Mouse (Mus musculus) ES-Bruce4 (cell line): Measurements from ENCODE around the gene Ufsp1.

Experiments used
- CTCF ChIP-seq: IDR thresholded peaks from one replicate; pipeline ENCODE4 v1.8.1; 2011; ENCODE audit warnings: low read depth, low read length
- POLR2A ChIP-seq: IDR thresholded peaks from one replicate; pipeline ENCODE4 v1.8.1; 2011; ENCODE audit warnings: low read length; ENCODE audit not compliant: insufficient read depth

DNA sequence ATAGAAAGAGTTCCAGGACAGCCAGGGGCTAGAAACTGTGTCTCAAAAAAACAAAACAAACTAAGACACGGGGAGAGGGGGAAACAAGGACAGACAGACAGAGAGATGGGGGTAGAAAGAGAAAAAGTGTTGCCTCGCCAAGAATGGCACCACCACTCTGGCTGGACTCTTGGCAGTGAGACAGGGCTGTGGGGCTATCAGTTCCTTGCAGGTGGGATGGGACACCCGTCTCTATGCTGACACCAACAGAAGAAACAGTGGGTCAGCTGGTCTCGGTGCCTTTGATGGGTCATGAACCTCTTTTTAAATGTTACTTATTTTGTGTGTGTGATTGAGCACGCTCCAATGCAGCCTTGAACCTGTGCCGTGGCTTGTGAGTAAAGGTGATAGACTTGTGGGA is 45.8 kb downstream of the Ufsp1 start:
- TF ChIP-seq CTCF (no peak), POLR2A (no peak)
